Mouse (Mus musculus) lung, adult 18-20 months (tissue): ENCODE measurements around the gene Ddit4l.
"Not testable (repeated sequence)": the region's sequence is repeated elsewhere in the genome, so short reads cannot be mapped to it uniquely, and the experiment has no call there.

Source experiments
- DNase-seq, 2 experiments: peaks; one replicate each; pipeline ENCODE4 v3.0.0; 2022; ENCODE audit warnings: mixed read lengths in 2 of 2

Ddit4l gene

DNA sequence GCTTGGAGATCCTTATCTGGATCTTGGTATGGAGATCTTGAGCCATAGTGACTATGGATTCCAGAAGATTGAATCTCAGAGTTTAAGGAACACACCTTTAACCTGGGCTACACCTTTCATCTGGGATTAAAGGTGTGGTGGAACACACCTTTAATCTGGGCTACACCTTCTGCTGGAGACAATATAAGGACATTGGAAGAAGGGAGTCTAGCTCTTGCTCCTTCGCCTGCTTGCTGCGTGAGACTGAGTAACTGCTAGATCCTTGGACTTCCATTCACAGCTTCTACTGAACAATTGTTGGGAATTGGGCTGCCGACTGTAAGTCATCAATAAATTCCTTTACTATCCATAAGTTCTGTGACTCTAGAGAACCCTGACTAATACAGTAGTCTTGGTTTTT lies at the start of gene Ddit4l:
Ddit4l (plus strand) TSS at position 301 of the 400 bp plus-strand sequence.
- DNase-seq: not testable (repeated sequence)

- no peak for DNase-seq
Observed at GRCm38 (mm10) chr3:137576146-137576545, 45.3 kb upstream of the Ddit4l start.

GRCm38 (mm10) chr3:137586376-137586969 lies 34.9 kb upstream of the Ddit4l start:
- DNase-seq: no peak

GRCm38 (mm10) chr3:137589811-137590210 lies 31.6 kb upstream of the Ddit4l start:
- DNase-seq: no peak

- no peak for DNase-seq
Observed at GRCm38 (mm10) chr3:137594332-137594905, 27.0 kb upstream of the Ddit4l start.

- no peak for DNase-seq
Observed at GRCm38 (mm10) chr3:137608918-137609435, 12.4 kb upstream of the Ddit4l start.

DNA sequence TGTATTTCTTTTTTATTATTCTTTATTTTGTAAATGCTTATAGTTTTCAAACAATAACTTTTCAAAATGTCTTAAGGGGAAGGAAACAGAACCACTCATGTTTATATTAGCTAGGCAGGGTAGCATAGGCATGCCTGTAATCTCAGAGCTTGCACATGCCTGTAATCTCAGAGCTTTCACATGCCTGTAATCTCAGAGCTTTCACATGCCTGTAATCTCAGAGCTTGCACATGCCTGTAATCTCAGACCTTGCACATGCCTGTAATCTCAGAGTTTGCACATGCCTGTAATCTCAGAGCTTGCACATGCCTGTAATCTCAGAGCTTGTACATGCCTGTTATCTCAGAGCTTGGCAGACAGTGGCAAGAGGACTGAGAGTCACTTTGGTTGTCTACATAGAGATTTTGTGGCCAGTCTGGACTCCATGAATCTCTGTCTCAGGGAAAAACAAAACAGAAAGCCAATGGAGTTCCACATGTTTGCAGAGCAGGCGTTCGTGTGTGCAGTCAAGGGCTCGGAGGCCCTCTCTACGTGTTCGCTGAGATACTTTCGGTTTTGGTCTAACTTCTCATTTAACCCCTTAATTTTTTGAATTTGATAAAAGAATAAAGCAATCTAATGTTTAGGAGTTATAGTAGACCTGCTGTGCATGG lies 10.8 kb upstream of the Ddit4l start:
- no peak for DNase-seq

- DNase-seq: no peak
Observed at GRCm38 (mm10) chr3:137611110-137611857, 10.1 kb upstream of the Ddit4l start.

DNA sequence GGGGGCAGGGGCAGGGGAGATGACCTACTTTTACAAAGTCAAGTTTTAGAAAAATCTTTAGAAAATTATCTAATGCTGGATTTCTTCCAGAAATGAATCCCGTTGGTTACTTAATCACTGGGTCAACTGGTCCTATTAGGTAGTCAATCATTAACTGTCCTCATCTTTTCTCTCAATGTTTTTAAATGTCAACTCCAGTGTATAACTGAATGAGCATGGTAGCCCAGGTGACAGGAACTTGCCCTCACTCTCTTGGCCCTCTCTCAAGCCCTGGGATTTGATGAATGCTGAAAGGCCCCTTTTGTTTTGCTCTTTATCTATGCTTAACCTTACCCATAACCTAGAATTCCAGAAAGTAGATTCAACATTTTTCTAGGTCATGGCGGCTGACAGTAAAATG lies 9.4 kb upstream of the Ddit4l start:
- DNase-seq: peak in 1 of 2 experiments; percentile 5

DNA sequence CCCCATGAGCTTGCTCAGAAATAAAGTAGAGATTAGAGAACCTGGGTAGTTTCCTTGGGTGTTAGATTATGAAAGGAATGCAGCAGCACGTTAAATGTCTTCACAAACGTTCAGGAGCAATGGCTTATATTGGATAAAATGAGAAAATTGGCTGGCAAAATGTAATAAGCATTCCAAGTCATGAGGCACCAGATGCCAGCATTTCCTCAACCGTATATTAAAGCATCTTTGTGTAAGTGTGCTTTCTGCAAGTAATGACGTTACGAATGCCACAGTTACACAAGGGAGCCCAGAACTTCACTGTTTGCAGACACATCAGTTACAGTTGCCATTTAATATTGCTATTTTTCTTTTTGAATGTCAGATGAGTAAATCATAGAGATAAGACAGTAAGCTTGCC lies 872 bp upstream of the Ddit4l start:
- no peak for DNase-seq

- no peak for DNase-seq
Observed at GRCm38 (mm10) chr3:137622091-137622490, 679 bp downstream of the Ddit4l start.

- DNase-seq: no peak
Observed at GRCm38 (mm10) chr3:137622895-137623580, 1.6 kb downstream of the Ddit4l start.

DNA sequence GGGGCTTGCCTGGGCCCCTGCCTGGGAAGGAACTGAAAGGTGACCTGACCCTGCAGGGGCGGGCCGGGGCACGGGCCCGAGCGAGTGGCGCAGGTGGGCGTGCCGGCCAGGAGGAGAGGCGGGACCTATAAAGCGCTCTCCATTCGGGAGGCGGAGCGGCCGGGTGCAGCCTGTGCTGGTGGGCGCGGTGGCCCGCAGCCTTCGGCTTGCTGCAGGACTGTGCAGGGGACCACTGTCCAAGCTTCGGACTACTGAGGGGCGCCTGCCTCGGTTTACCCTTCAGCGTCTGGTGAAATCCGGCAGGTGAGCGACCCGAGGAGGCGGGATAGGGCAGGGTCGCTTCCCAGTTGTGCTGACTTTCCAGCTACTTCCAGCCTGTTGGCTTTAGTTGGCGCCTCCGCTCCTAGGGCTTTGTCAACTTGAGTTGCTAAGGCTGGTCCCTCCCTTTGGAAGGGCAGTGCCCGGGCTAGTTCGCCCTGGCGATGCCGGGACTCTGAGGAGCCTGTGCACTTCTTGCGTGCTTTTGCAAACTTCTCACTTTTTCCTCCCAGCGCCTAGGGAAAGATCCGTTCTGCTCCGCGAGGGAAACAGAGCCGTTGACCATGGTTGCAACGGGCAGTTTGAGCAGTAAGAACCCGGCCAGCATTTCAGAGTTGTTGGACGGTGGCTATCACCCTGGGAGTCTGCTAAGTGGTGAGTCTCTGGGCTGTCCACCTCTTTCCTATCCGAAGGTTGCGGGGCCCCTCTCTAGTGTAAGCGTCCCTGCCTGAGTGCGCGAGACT lies 2.4 kb downstream of the Ddit4l start:
- peak; percentile 59 to 64 for DNase-seq

DNA sequence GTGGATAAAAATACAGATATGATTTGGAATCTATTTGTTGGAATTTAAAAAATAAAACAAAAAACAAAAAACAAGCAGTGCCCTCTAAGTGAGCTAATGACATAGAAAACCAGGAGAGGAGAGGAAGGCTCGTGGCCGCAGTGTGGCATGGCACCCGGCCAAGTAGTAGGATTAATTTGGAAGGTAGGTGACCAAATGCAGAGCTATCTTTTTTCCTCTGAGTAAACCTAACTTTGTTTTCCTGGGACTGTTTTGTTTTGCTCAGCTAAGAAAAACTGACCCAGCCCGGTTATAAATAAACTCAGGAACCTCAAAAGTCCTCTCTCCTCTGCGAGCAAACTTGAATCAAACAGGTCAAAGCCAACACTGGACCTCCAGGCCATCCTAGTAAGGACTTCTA lies 3.6 kb downstream of the Ddit4l start:
- no peak for DNase-seq

- DNase-seq: no peak
Observed at GRCm38 (mm10) chr3:137633726-137634125, 12.3 kb downstream of the Ddit4l start.

GRCm38 (mm10) chr3:137636571-137636970 lies 15.2 kb downstream of the Ddit4l start:
- DNase-seq: no peak

GRCm38 (mm10) chr3:137641238-137641637 lies 19.8 kb downstream of the Ddit4l start:
- no peak for DNase-seq

- DNase-seq: no peak
Observed at GRCm38 (mm10) chr3:137642137-137642536, 20.7 kb downstream of the Ddit4l start.

DNA sequence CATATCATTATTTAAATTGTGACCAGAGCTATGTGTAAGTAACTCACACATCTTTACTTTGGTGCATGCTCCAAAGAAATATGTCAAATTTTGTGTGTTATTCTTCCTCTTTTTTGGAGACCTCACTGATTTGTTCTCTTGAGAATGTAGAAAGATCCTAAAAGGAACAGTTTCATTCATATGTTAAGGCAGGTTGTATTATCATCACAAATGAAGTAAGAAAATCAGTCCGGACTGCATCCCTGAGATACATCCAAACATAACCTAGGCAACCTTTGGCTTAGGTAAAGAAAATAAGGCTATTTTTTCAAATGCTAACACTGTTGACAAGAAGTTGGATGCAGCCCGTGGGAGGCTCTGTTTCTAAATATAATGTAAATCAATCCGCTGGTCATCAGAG lies 21.2 kb downstream of the Ddit4l start:
- no peak for DNase-seq

DNA sequence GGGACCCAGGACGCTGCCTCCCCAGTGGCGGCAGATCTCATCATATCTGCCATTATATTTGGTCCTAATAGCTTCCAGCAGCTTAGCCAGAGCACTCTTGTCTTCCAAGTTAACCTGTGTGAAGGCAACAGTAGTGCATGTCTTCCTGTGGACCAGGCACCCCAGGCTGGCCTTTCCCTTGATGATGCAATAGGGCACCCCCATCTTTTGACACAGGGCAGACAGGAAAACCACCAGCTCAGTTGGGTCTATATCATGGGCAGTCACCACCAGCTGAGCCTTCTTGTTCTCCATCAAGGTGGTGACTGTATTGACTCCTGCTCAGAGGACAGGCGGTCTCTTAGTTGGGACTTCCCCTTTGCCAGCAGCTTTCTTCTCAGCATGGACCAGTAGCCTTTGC lies 22.7 kb downstream of the Ddit4l start:
- no peak for DNase-seq

GRCm38 (mm10) chr3:137644947-137645346 lies 23.5 kb downstream of the Ddit4l start:
- DNase-seq: no peak
